Mouse (Mus musculus): ENCODE measurements around the gene Olfr1025-ps1. TPM values are rescaled to one million over a fixed set of nuclear protein-coding genes. Genes with fewer than 3 reads are reported as not detected.

Olfr1025-ps1 gene
- total RNA-seq, 1 experiment = not detected

GRCm38 (mm10) chr2:85921258-85921657, 6.3 kb downstream of the Olfr1025-ps1 start, which contains the start of gene Olfr1026:
Olfr1026 (plus strand) TSS chr2:85921558.
- in situ Hi-C loops (cut with MboI; ENCODE audit: low sequenced_read_pairs in 2 of 2, unreplicated experiment in 2 of 2) = no loop called here

GRCm38 (mm10) chr2:85950137-85950536, 35.1 kb downstream of the Olfr1025-ps1 start, which contains the start of gene Olfr1028:
Olfr1028 (plus strand) TSS chr2:85950437.
- Histone ChIP-seq H3K9ac (ENCODE audit: insufficient read depth, low read depth, low read length, poor library complexity, severe bottlenecking) (no peak within 1 kb of the TSS), H3K27ac (ENCODE audit: insufficient read depth, low read depth, low read length, poor library complexity, severe bottlenecking) (no peak within 1 kb of the TSS), H3K4me1 (ENCODE audit: control insufficient read depth in 2 of 2, insufficient read depth in 2 of 2, low read length in 2 of 2, poor library complexity in 1 of 2) (no peaks in the 10 kb centered on the region), H3K4me3 (ENCODE audit: insufficient read depth in 1 of 2, low read depth in 1 of 2, low read length in 2 of 2, poor library complexity in 1 of 2, severe bottlenecking in 1 of 2) (no peak within 1 kb of the TSS), H3K36me3 (ENCODE audit: control insufficient read depth, insufficient read depth, low read length, poor library complexity, severe bottlenecking) (no peaks in the 10 kb centered on the region), H3K9me3 (ENCODE audit: control insufficient read depth, insufficient read depth, low read depth, low read length) (no peaks in the 10 kb centered on the region)
- TF ChIP-seq MAFK (IDR thresholded peaks at IDR 0.05; ENCODE audit: insufficient read depth, low read depth, low read length) = no peak
- no peak for DNase-seq (ENCODE audit: low read depth, low spot score)
- in situ Hi-C loops (cut with MboI; ENCODE audit: low sequenced_read_pairs in 2 of 2, unreplicated experiment in 2 of 2) = no loop called here

More at GRCm38 (mm10) chr2:85921258-85921657, 6.3 kb downstream of the Olfr1025-ps1 start, which contains the start of gene Olfr1026:
- no peak for DNase-seq (ENCODE audit: low read depth, low spot score)
- no peaks in the 10 kb centered on the region for H3K4me1 ChIP-seq (ENCODE audit: control insufficient read depth in 2 of 2, insufficient read depth in 2 of 2, low read length in 2 of 2, poor library complexity in 1 of 2)
- no peaks in the 10 kb centered on the region for H3K36me3 ChIP-seq (ENCODE audit: control insufficient read depth, insufficient read depth, low read length, poor library complexity, severe bottlenecking)
- no peak within 1 kb of the TSS for H3K4me3 ChIP-seq (ENCODE audit: insufficient read depth in 1 of 2, low read depth in 1 of 2, low read length in 2 of 2, poor library complexity in 1 of 2, severe bottlenecking in 1 of 2)
- no peak within 1 kb of the TSS for H3K9ac ChIP-seq (ENCODE audit: insufficient read depth, low read depth, low read length, poor library complexity, severe bottlenecking)
- no peak within 1 kb of the TSS for H3K27ac ChIP-seq (ENCODE audit: insufficient read depth, low read depth, low read length, poor library complexity, severe bottlenecking)
- no peaks in the 10 kb centered on the region for H3K9me3 ChIP-seq (ENCODE audit: control insufficient read depth, insufficient read depth, low read depth, low read length)
- TF ChIP-seq CHD2 (IDR thresholded peaks at IDR 0.05; ENCODE audit: low read depth, low read length) = no peak
- TF ChIP-seq ZC3H11A (IDR thresholded peaks at IDR 0.05; ENCODE audit: borderline replicate concordance, low read depth, low read length) = no peak
- no peak for TF ChIP-seq MAFK (IDR thresholded peaks at IDR 0.05; ENCODE audit: insufficient read depth, low read depth, low read length)
- no peak for TF ChIP-seq ZNF384 (IDR thresholded peaks at IDR 0.05; ENCODE audit: low read depth, low read length)
- no peak for TF ChIP-seq HCFC1 (IDR thresholded peaks at IDR 0.05; ENCODE audit: borderline replicate concordance, insufficient read depth, low read length)

Other genes starting within 250 kb of the Olfr1025-ps1 start
- gene Olfr1006, start 236.4 kb upstream of the Olfr1025-ps1 start, total RNA-seq (2012; rRNA removed) = not detected in 2 replicates
- gene Olfr1008, start 225.8 kb upstream of the Olfr1025-ps1 start, total RNA-seq (2012; rRNA removed) = not detected in 2 replicates
- not detected in 2 replicates for gene Olfr1009, start 199.8 kb upstream of the Olfr1025-ps1 start, total RNA-seq (2012; rRNA removed)
- gene Olfr1012, start 152.4 kb upstream of the Olfr1025-ps1 start, total RNA-seq (2012; rRNA removed) = not detected in 2 replicates
- not detected in 2 replicates for gene Olfr1013, start 148.1 kb upstream of the Olfr1025-ps1 start, total RNA-seq (2012; rRNA removed)
- not detected in 2 replicates for gene Olfr1014, start 142.5 kb upstream of the Olfr1025-ps1 start, total RNA-seq (2012; rRNA removed)
- gene Olfr1015, start 133.2 kb upstream of the Olfr1025-ps1 start, total RNA-seq (2012; rRNA removed) = not detected in 2 replicates
- not detected in 2 replicates for gene Olfr1016, start 112.6 kb upstream of the Olfr1025-ps1 start, total RNA-seq (2012; rRNA removed)
- gene Olfr1018, start 96.7 kb upstream of the Olfr1025-ps1 start, total RNA-seq (2012; rRNA removed) = not detected in 2 replicates
- not detected in 2 replicates for gene Olfr1019, start 69.7 kb upstream of the Olfr1025-ps1 start, total RNA-seq (2012; rRNA removed)
- not detected in 2 replicates for gene Olfr1020, start 68.2 kb upstream of the Olfr1025-ps1 start, total RNA-seq (2012; rRNA removed)
- not detected in 2 replicates for gene Olfr1022, start 46.6 kb upstream of the Olfr1025-ps1 start, total RNA-seq (2012; rRNA removed)
- gene Olfr1023, start 29.6 kb upstream of the Olfr1025-ps1 start, total RNA-seq (2012; rRNA removed) = not detected in 2 replicates
- gene Olfr1024, start 10.1 kb upstream of the Olfr1025-ps1 start, total RNA-seq (2012; rRNA removed) = not detected in 2 replicates
- not detected in 2 replicates for gene Olfr1026, start 6.4 kb downstream of the Olfr1025-ps1 start, total RNA-seq (2012; rRNA removed)
- not detected in 2 replicates for gene Olfr1028, start 35.2 kb downstream of the Olfr1025-ps1 start, total RNA-seq (2012; rRNA removed)
- gene Olfr1029, start 58.7 kb downstream of the Olfr1025-ps1 start, total RNA-seq (2012; rRNA removed) = not detected in 2 replicates
- not detected in 2 replicates for gene Olfr1030, start 64.1 kb downstream of the Olfr1025-ps1 start, total RNA-seq (2012; rRNA removed)
- gene Olfr1031, start 75.1 kb downstream of the Olfr1025-ps1 start, total RNA-seq (2012; rRNA removed) = not detected in 2 replicates
- gene Olfr1032, start 90.3 kb downstream of the Olfr1025-ps1 start, total RNA-seq (2012; rRNA removed) = not detected in 2 replicates
- not detected in 2 replicates for gene Olfr1033, start 105.4 kb downstream of the Olfr1025-ps1 start, total RNA-seq (2012; rRNA removed)
- gene Olfr1034, start 130.7 kb downstream of the Olfr1025-ps1 start, total RNA-seq (2012; rRNA removed) = not detected in 2 replicates
- not detected in 2 replicates for gene Olfr1036, start 158.8 kb downstream of the Olfr1025-ps1 start, total RNA-seq (2012; rRNA removed)
- gene Olfr1037, start 172.2 kb downstream of the Olfr1025-ps1 start, total RNA-seq (2012; rRNA removed) = not detected in 2 replicates
- gene Olfr1039, start 220.7 kb downstream of the Olfr1025-ps1 start, total RNA-seq (2012; rRNA removed) = not detected in 2 replicates
- not detected in 2 replicates for gene Olfr1040, start 231.5 kb downstream of the Olfr1025-ps1 start, total RNA-seq (2012; rRNA removed)
- gene Olfr1042, start 246.6 kb downstream of the Olfr1025-ps1 start, total RNA-seq (2012; rRNA removed) = not detected in 2 replicates